Mouse (Mus musculus) ovary, postnatal 14 days (tissue): ENCODE data around the gene Tdp1.

ENCODE experiments used
- DNase-seq: peaks from one replicate; pipeline ENCODE4 v3.0.0; 2022; ENCODE audit warnings: low spot score

Tdp1 gene

GRCm38 (mm10) chr12:99898248-99898870 is 14.0 kb downstream of the Tdp1 start:
- DNase-seq, result no peak

GRCm38 (mm10) chr12:99899991-99900390 is 15.7 kb downstream of the Tdp1 start:
- no peak for DNase-seq

- DNase-seq, result no peak
Observed at GRCm38 (mm10) chr12:99901973-99902866, 17.9 kb downstream of the Tdp1 start.

GRCm38 (mm10) chr12:99902867-99903370 is 18.6 kb downstream of the Tdp1 start:
- no peak for DNase-seq

GRCm38 (mm10) chr12:99904537-99904936 is 20.2 kb downstream of the Tdp1 start:
- no peak for DNase-seq

GRCm38 (mm10) chr12:99911466-99911865 is 27.1 kb downstream of the Tdp1 start:
- no peak for DNase-seq

- DNase-seq, result no peak
Observed at GRCm38 (mm10) chr12:99917800-99918427, 33.6 kb downstream of the Tdp1 start.

- no peak for DNase-seq
Observed at GRCm38 (mm10) chr12:99919636-99920035, 35.3 kb downstream of the Tdp1 start.

- no peak for DNase-seq
Observed at GRCm38 (mm10) chr12:99921045-99921444, 36.7 kb downstream of the Tdp1 start.

GRCm38 (mm10) chr12:99923131-99923606 is 38.9 kb downstream of the Tdp1 start:
- DNase-seq, result no peak

GRCm38 (mm10) chr12:99923703-99924102 is 39.4 kb downstream of the Tdp1 start:
- no peak for DNase-seq

GRCm38 (mm10) chr12:99928311-99928710 is 44.0 kb downstream of the Tdp1 start:
- no peak for DNase-seq

GRCm38 (mm10) chr12:99929160-99929559 is 44.8 kb downstream of the Tdp1 start:
- no peak for DNase-seq

GRCm38 (mm10) chr12:99932245-99932644 is 47.9 kb downstream of the Tdp1 start:
- DNase-seq, result no peak

- no peak for DNase-seq
Observed at GRCm38 (mm10) chr12:99933630-99934029, 49.3 kb downstream of the Tdp1 start.

GRCm38 (mm10) chr12:99935403-99935802 is 51.1 kb downstream of the Tdp1 start:
- no peak for DNase-seq

- no peak for DNase-seq
Observed at GRCm38 (mm10) chr12:99938476-99938875, 54.2 kb downstream of the Tdp1 start.

- no peak for DNase-seq
Observed at GRCm38 (mm10) chr12:99939179-99939578, 54.9 kb downstream of the Tdp1 start.

GRCm38 (mm10) chr12:99940704-99941103 is 56.4 kb downstream of the Tdp1 start:
- DNase-seq, result no peak

GRCm38 (mm10) chr12:99942441-99942840 is 58.1 kb downstream of the Tdp1 start:
- DNase-seq, result no peak

GRCm38 (mm10) chr12:99952928-99953327 is 68.6 kb downstream of the Tdp1 start:
- peak; percentile 47 for DNase-seq

- DNase-seq, result no peak
Observed at GRCm38 (mm10) chr12:99956411-99956810, 72.1 kb downstream of the Tdp1 start.
